Mouse (Mus musculus) spleen, adult 18-20 months (tissue): Measurements from ENCODE around the gene Stx8.

ENCODE experiments used
- DNase-seq, 2 experiments: peaks; one replicate each; pipeline ENCODE4 v3.0.0; 2022; ENCODE audit warnings: mixed read lengths in 2 of 2

The Stx8 gene

DNA sequence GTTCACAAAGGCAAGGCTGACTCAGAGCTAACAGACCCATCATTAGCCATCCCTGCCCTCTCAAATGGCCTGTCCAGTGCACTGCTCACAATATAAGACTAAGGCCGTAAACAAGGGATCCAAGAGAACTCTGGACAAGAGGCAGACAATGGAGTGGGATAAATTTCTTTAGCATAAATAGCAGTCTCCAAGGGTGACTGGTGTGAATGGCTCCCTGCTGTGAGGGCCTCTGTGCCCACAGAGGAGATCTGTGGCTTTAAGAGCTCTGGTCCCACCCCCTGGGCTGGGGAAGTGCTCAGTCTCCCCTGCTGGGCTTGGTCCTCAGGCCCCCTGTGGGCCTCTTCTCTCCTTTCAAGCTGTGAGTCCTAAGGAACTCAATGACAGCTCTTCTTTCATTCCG lies 184.9 kb downstream of the Stx8 start:
- DNase-seq = no peak

- DNase-seq = no peak
Measured at GRCm38 (mm10) chr11:68155821-68156220, 189.8 kb downstream of the Stx8 start.

- no peak for DNase-seq
Measured at GRCm38 (mm10) chr11:68158166-68158565, 192.2 kb downstream of the Stx8 start.

- no peak for DNase-seq
Measured at GRCm38 (mm10) chr11:68159867-68160266, 193.9 kb downstream of the Stx8 start.

DNA sequence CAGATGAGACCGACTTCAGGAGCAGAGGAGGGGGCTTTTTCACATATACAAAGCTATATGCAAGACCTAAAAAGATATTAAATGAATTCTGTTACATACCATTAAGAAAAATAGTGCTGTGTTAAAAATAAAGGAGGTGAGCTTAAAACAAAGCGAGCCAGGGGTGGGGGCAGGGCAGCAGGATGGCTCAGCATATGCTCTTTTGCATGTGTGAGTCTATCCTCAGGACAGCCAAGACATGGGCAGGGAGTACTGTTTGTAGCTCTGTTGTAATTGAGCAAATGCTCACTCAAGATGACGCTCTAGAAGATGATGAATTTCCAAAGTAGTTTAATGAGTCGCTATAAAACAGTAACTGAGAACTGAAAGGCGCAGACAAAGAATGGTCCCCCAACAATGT lies 198.4 kb downstream of the Stx8 start:
- no peak for DNase-seq

- no peak for DNase-seq
Measured at GRCm38 (mm10) chr11:68168427-68168826, 202.4 kb downstream of the Stx8 start.

- DNase-seq = no peak
Measured at GRCm38 (mm10) chr11:68171973-68172647, 206.1 kb downstream of the Stx8 start.

GRCm38 (mm10) chr11:68172648-68173045 lies 206.7 kb downstream of the Stx8 start:
- no peak for DNase-seq

- no peak for DNase-seq
Measured at GRCm38 (mm10) chr11:68176550-68176949, 210.6 kb downstream of the Stx8 start.

- DNase-seq = no peak
Measured at GRCm38 (mm10) chr11:68177415-68177814, 211.4 kb downstream of the Stx8 start.

DNA sequence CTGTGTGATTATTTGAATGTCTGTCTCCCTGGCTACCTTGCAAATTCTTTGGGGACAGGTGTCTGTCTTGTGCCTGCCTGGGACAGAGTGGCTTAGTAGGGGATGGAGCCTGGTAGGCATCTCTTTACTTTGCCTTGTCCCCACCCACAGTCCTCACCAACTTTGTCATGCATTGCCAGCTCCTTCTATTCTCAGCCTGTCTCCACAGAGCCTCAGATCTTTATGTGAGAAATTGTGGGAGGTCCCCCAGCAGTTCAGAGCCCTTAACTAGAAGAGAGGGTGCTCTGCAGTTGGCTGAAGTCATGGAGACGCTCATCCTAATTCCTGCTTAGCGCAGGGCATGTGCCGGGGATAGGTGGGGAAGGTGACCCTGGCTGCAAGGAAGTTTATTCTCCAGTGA lies 219.7 kb downstream of the Stx8 start:
- no peak for DNase-seq

DNA sequence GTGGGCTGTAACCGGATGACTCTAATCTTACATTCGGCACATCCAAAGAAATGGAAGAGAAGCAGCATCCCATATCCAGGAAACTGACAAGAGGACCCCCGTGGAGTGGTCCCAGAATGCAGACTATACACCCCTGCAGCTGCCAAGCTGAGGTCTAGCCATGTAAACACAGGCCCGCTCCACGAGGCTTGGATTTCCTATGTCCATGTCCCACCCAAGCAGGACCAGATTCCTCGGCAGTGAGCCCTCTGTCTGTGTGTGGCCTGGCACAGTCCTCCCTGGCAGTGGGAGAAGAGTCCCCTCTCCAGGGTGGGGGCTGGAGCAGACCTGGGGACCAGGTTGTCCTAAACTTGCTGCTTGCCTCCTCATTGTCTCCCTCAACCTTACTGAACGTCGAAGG lies 221.2 kb downstream of the Stx8 start:
- DNase-seq = no peak

- DNase-seq = no peak
Measured at GRCm38 (mm10) chr11:68188695-68189201, 222.8 kb downstream of the Stx8 start.

GRCm38 (mm10) chr11:68190849-68191248 lies 224.9 kb downstream of the Stx8 start:
- no peak for DNase-seq

GRCm38 (mm10) chr11:68195168-68195567 lies 229.2 kb downstream of the Stx8 start:
- DNase-seq = no peak

DNA sequence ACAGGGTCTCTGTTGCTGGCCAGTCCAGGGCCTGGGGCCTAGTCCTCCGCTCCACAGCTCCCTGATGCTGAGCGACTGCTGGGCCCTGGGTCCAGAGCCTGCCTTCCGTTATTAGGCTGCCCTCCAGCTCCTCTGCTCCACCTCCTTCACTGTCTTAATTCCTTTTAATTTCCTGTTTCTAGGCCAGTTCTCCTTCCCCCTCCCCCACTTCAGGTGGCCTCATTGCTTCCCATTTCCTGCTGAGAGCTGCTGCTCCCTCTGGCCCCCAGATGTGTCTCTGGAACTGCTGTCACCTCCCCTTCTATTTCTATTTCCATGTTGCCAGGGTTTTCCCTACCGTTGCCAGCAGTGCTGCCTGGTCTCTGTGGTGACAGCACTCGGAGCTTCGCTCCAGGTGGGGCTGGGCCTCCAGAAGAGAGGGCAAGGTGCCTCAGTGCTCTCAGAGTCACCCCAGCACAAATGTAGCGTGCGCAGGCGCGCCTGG lies 229.7 kb downstream of the Stx8 start:
- no peak for DNase-seq

- no peak for DNase-seq
Measured at GRCm38 (mm10) chr11:68196566-68196965, 230.6 kb downstream of the Stx8 start.

- DNase-seq = no peak
Measured at GRCm38 (mm10) chr11:68197471-68197870, 231.5 kb downstream of the Stx8 start.

- DNase-seq = no peak
Measured at GRCm38 (mm10) chr11:68198696-68199095, 232.7 kb downstream of the Stx8 start.

- no peak for DNase-seq
Measured at GRCm38 (mm10) chr11:68199103-68199502, 233.1 kb downstream of the Stx8 start.

GRCm38 (mm10) chr11:68199801-68200423 lies 233.9 kb downstream of the Stx8 start:
- peak in 1 of 2 experiments; percentile 26 for DNase-seq

DNA sequence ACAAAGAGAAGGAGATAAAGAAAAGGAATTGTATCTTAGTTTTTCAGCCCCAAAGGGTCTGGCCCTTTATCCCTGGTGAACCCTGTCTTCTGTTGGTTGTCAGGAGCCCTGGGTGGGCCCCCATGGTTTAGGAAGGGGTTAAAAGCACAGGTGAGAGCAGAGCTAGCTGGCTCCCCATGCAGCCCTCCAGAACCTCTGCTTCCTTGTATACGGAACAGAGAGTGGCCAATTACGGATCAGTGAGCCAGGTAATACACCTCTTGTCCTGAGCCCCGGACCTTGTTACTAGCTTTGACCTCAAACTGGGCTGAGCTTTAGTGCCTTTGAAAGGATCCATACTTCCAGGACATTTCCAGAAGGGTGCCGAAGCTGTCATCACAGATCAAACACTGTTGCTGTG lies 234.5 kb downstream of the Stx8 start:
- no peak for DNase-seq

- no peak for DNase-seq
Measured at GRCm38 (mm10) chr11:68201063-68201462, 235.1 kb downstream of the Stx8 start.

- DNase-seq = no peak
Measured at GRCm38 (mm10) chr11:68201811-68202459, 235.9 kb downstream of the Stx8 start.
